Mouse (Mus musculus) midbrain, embryonic 12.5 days (tissue): ENCODE measurements at regions not wholly inside any gene's neighbourhood (a gene's known extent, or its start where the extent isn't known, plus 50 kb on each side); places are given as distances from the start of the nearest gene placed in this dataset.

Experiments
- ATAC-seq: fragments of 200-750 bp; cut with Nextera tagmentation; 2 replicates; pipeline ENCODE4 v1.8.0; 2017; ENCODE audit warnings: low read depth, moderate TSS enrichment, moderate library complexity; ENCODE audit not compliant: low FRiP score
- H3K27ac ChIP-seq: fragments of 300-500 bp; sonication (generic); replicated peaks from 2 replicates; pipeline ENCODE4 v1.5.1; 2016; ENCODE audit warnings: mild to moderate bottlenecking
- H3K27me3 ChIP-seq: fragments of 300-500 bp; sonication (generic); 2 replicates; pipeline ENCODE4 v1.6.1; 2016; ENCODE audit warnings: mild to moderate bottlenecking
- H3K36me3 ChIP-seq: fragments of 300-500 bp; sonication (generic); 2 replicates; pipeline ENCODE4 v1.6.1; 2016
- H3K4me1 ChIP-seq: fragments of 300-500 bp; sonication (generic); 2 replicates; pipeline ENCODE4 v1.6.1; 2016
- H3K4me2 ChIP-seq: fragments of 300-500 bp; sonication (generic); replicated peaks from 2 replicates; pipeline ENCODE4 v1.6.1; 2016; ENCODE audit warnings: mild to moderate bottlenecking, moderate library complexity
- H3K4me3 ChIP-seq: fragments of 300-500 bp; sonication (generic); 2 replicates; pipeline ENCODE4 v1.5.1; 2016; ENCODE audit warnings: mild to moderate bottlenecking
- H3K9ac ChIP-seq: fragments of 300-500 bp; sonication (generic); replicated peaks from 2 replicates; pipeline ENCODE4 v1.6.1; 2016; ENCODE audit warnings: mild to moderate bottlenecking, moderate library complexity
- H3K9me3 ChIP-seq: fragments of 300-500 bp; sonication (generic); 2 replicates; pipeline ENCODE4 v1.6.1; 2016; ENCODE audit warnings: mild to moderate bottlenecking
- WGBS: fragments of 180-500 bp; shearing (Covaris S2); methylation state at CpG from one replicate; pipeline ENCODE4 v1.1.7; 2016; 5-methylcytosine and 5-hydroxymethylcytosine counted together

GRCm38 (mm10) chr2:147647972-147648371 lies 286.2 kb downstream of the Pax1 start:
- no peak overlapping the region for H3K9ac ChIP-seq
- no peaks in the 10 kb centered on the region for H3K36me3 ChIP-seq
- no peaks in the 10 kb centered on the region for H3K4me1 ChIP-seq
- WGBS = 85% methylated on average over 8 of the region's 8 CpGs
- no peak overlapping the region for H3K4me2 ChIP-seq
- no peaks in the 10 kb centered on the region for H3K27me3 ChIP-seq
- no peak for ATAC-seq
- H3K27ac ChIP-seq = no peak overlapping the region
- no peak overlapping the region for H3K4me3 ChIP-seq
- H3K9me3 ChIP-seq = no peaks in the 10 kb centered on the region

GRCm38 (mm10) chr2:147647506-147647905 lies 285.8 kb downstream of the Pax1 start:
- Histone ChIP-seq H3K4me2 (no peak overlapping the region), H3K27ac (no peak overlapping the region), H3K36me3 (no peaks in the 10 kb centered on the region), H3K9ac (no peak overlapping the region), H3K27me3 (no peaks in the 10 kb centered on the region), H3K4me3 (no peak overlapping the region), H3K4me1 (no peaks in the 10 kb centered on the region), H3K9me3 (no peaks in the 10 kb centered on the region)
- ATAC-seq = no peak
- WGBS = 87% methylated on average over 4 of the region's 4 CpGs

- no peaks in the 10 kb centered on the region for H3K9me3 ChIP-seq
- no peak overlapping the region for H3K4me2 ChIP-seq
- no peak for ATAC-seq
- no peak overlapping the region for H3K27ac ChIP-seq
- no peaks in the 10 kb centered on the region for H3K36me3 ChIP-seq
- no peak overlapping the region for H3K4me3 ChIP-seq
- H3K9ac ChIP-seq = no peak overlapping the region
- 80% methylated on average over 1 of the region's 1 CpGs for WGBS
- no peaks in the 10 kb centered on the region for H3K27me3 ChIP-seq
- H3K4me1 ChIP-seq = peaks cover 6% of the 10 kb centered on the region; the same call in 1 of the 2 replicates
These were observed 276.2 kb downstream of the Pax1 start for GRCm38 (mm10) chr2:147637882-147638281.

GRCm38 (mm10) chr2:147632737-147633136 lies 271.0 kb downstream of the Pax1 start:
- Histone ChIP-seq H3K27me3 (no peaks in the 10 kb centered on the region), H3K4me3 (no peak overlapping the region), H3K9ac (no peak overlapping the region), H3K36me3 (no peaks in the 10 kb centered on the region), H3K27ac (no peak overlapping the region), H3K9me3 (no peaks in the 10 kb centered on the region), H3K4me1 (peaks cover 12% of the 10 kb centered on the region; the same call in 1 of the 2 replicates), H3K4me2 (no peak overlapping the region)
- 30% methylated on average over 6 of the region's 6 CpGs for WGBS
- ATAC-seq = peak; percentile 54; the same call in 1 of the 2 replicates

- H3K27ac ChIP-seq = no peak overlapping the region
- H3K27me3 ChIP-seq = no peaks in the 10 kb centered on the region
- no peaks in the 10 kb centered on the region for H3K9me3 ChIP-seq
- ATAC-seq = no peak
- H3K4me2 ChIP-seq = no peak overlapping the region
- no peak overlapping the region for H3K4me3 ChIP-seq
- no peaks in the 10 kb centered on the region for H3K36me3 ChIP-seq
- peaks cover 12% of the 10 kb centered on the region; the same call in 1 of the 2 replicates for H3K4me1 ChIP-seq
- WGBS = 80% methylated on average over 3 of the region's 3 CpGs
- no peak overlapping the region for H3K9ac ChIP-seq
These were observed 268.0 kb downstream of the Pax1 start for GRCm38 (mm10) chr2:147629716-147630115.

- H3K9ac ChIP-seq = no peak overlapping the region
- H3K36me3 ChIP-seq = no peaks in the 10 kb centered on the region
- no peak overlapping the region for H3K27ac ChIP-seq
- no peaks in the 10 kb centered on the region for H3K27me3 ChIP-seq
- H3K9me3 ChIP-seq = no peaks in the 10 kb centered on the region
- no peak for ATAC-seq
- no peak overlapping the region for H3K4me2 ChIP-seq
- H3K4me1 ChIP-seq = no peaks in the 10 kb centered on the region
- H3K4me3 ChIP-seq = no peak overlapping the region
- WGBS = 79% methylated on average over 5 of the region's 5 CpGs
These were observed 265.4 kb downstream of the Pax1 start for GRCm38 (mm10) chr2:147627096-147627495.

- Histone ChIP-seq H3K4me3 (no peak overlapping the region), H3K9me3 (no peaks in the 10 kb centered on the region), H3K27me3 (no peaks in the 10 kb centered on the region), H3K27ac (no peak overlapping the region), H3K4me1 (no peaks in the 10 kb centered on the region), H3K36me3 (no peaks in the 10 kb centered on the region), H3K4me2 (no peak overlapping the region), H3K9ac (no peak overlapping the region)
- 83% methylated on average over 4 of the region's 4 CpGs for WGBS
- no peak for ATAC-seq
These were observed 261.4 kb downstream of the Pax1 start for GRCm38 (mm10) chr2:147623116-147623515.

- H3K27ac ChIP-seq = no peak overlapping the region
- 73% methylated on average over 10 of the region's 10 CpGs for WGBS
- H3K9me3 ChIP-seq = no peaks in the 10 kb centered on the region
- no peaks in the 10 kb centered on the region for H3K4me1 ChIP-seq
- no peak overlapping the region for H3K4me3 ChIP-seq
- no peak for ATAC-seq
- H3K27me3 ChIP-seq = no peaks in the 10 kb centered on the region
- H3K36me3 ChIP-seq = no peaks in the 10 kb centered on the region
- no peak overlapping the region for H3K9ac ChIP-seq
- no peak overlapping the region for H3K4me2 ChIP-seq
These were observed 256.1 kb downstream of the Pax1 start for GRCm38 (mm10) chr2:147617849-147618248.

- Histone ChIP-seq H3K4me3 (no peak overlapping the region), H3K36me3 (no peaks in the 10 kb centered on the region), H3K4me1 (no peaks in the 10 kb centered on the region), H3K27me3 (no peaks in the 10 kb centered on the region), H3K4me2 (no peak overlapping the region), H3K9ac (no peak overlapping the region), H3K27ac (no peak overlapping the region), H3K9me3 (no peaks in the 10 kb centered on the region)
- ATAC-seq = no peak
These were observed 248.6 kb downstream of the Pax1 start for GRCm38 (mm10) chr2:147610343-147610742.

- H3K27ac ChIP-seq = no peak overlapping the region
- H3K36me3 ChIP-seq = no peaks in the 10 kb centered on the region
- H3K27me3 ChIP-seq = no peaks in the 10 kb centered on the region
- no peaks in the 10 kb centered on the region for H3K9me3 ChIP-seq
- H3K4me3 ChIP-seq = no peak overlapping the region
- H3K4me1 ChIP-seq = no peaks in the 10 kb centered on the region
- H3K4me2 ChIP-seq = no peak overlapping the region
- ATAC-seq = no peak
- WGBS = 83% methylated on average over 2 of the region's 2 CpGs
- H3K9ac ChIP-seq = no peak overlapping the region
These were observed 239.9 kb downstream of the Pax1 start for GRCm38 (mm10) chr2:147601639-147602038.

GRCm38 (mm10) chr2:147572413-147572812 lies 210.7 kb downstream of the Pax1 start:
- Histone ChIP-seq H3K9ac (no peak overlapping the region), H3K36me3 (no peaks in the 10 kb centered on the region)

GRCm38 (mm10) chr2:147561220-147561619 lies 199.5 kb downstream of the Pax1 start:
- WGBS = 82% methylated on average over 7 of the region's 7 CpGs
- Histone ChIP-seq H3K27ac (no peak overlapping the region), H3K9ac (no peak overlapping the region), H3K4me2 (no peak overlapping the region), H3K4me3 (no peak overlapping the region), H3K36me3 (no peaks in the 10 kb centered on the region), H3K4me1 (no peaks in the 10 kb centered on the region), H3K27me3 (no peaks in the 10 kb centered on the region), H3K9me3 (no peaks in the 10 kb centered on the region)
- no peak for ATAC-seq

More at GRCm38 (mm10) chr2:147572413-147572812, 210.7 kb downstream of the Pax1 start:
- 90% methylated on average over 1 of the region's 1 CpGs for WGBS
- Histone ChIP-seq H3K27me3 (no peaks in the 10 kb centered on the region), H3K4me3 (no peak overlapping the region), H3K4me2 (no peak overlapping the region), H3K27ac (no peak overlapping the region), H3K4me1 (no peaks in the 10 kb centered on the region), H3K9me3 (no peaks in the 10 kb centered on the region)
- ATAC-seq = no peak

- no peaks in the 10 kb centered on the region for H3K27me3 ChIP-seq
- H3K4me2 ChIP-seq = no peak overlapping the region
- ATAC-seq = no peak
- no peaks in the 10 kb centered on the region for H3K9me3 ChIP-seq
- no peak overlapping the region for H3K9ac ChIP-seq
- WGBS = 86% methylated on average over 20 of the region's 20 CpGs
- no peak overlapping the region for H3K4me3 ChIP-seq
- no peaks in the 10 kb centered on the region for H3K4me1 ChIP-seq
- no peaks in the 10 kb centered on the region for H3K36me3 ChIP-seq
- H3K27ac ChIP-seq = no peak overlapping the region
These were observed 198.9 kb downstream of the Pax1 start for GRCm38 (mm10) chr2:147560426-147561155.
